Mouse (Mus musculus) liver, embryonic 14.5 days (tissue): ENCODE measurements around the gene C530008M17Rik. TPM values are rescaled to one million over a fixed set of nuclear protein-coding genes. Genes with fewer than 3 reads are reported as not detected.

ENCODE experiments used
- ATAC-seq: fragments of 200-750 bp; cut with Nextera tagmentation; 2 replicates; pipeline ENCODE4 v1.8.0; 2017; ENCODE audit warnings: moderate number of reproducible peaks, mild to moderate bottlenecking, moderate library complexity; ENCODE audit not compliant: insufficient read depth
- DNase-seq, 3 experiments: peaks; one replicate each; pipeline ENCODE4 v3.0.0-alpha.2; 2012 to 2013; ENCODE audit warnings: low read depth in 3 of 3, low spot score in 3 of 3
- H3K27ac ChIP-seq: fragments of 300-500 bp; sonication (generic); 2 replicates; pipeline ENCODE4 v1.5.1; 2014; ENCODE audit warnings: moderate library complexity, mild to moderate bottlenecking, control low read depth, inconsistent platforms
- H3K27me3 ChIP-seq: fragments of 300-500 bp; sonication (generic); 2 replicates; pipeline ENCODE4 v1.6.1; 2014; ENCODE audit warnings: mild to moderate bottlenecking, low read length, moderate library complexity; ENCODE audit not compliant: control insufficient read depth, insufficient read depth
- H3K36me3 ChIP-seq: fragments of 300-500 bp; sonication (generic); replicated peaks from 2 replicates; pipeline ENCODE4 v1.6.1; 2014; ENCODE audit warnings: low read depth; ENCODE audit not compliant: control insufficient read depth, insufficient read depth
- H3K4me1 ChIP-seq, 2 experiments: fragments of 200-500 bp in 1 of 2; fragments of 300-500 bp in 1 of 2; sonication (generic) in 1 of 2; replicated peaks; 2 replicates each; pipeline ENCODE4 v1.6.1; 2012 to 2014; ENCODE audit warnings: antibody characterized with exemption in 1 of 2, inconsistent platforms in 1 of 2, low read length in 1 of 2; ENCODE audit not compliant: control insufficient read depth in 2 of 2, insufficient read depth in 2 of 2
- H3K4me2 ChIP-seq: fragments of 300-500 bp; sonication (generic); 2 replicates; pipeline ENCODE4 v1.6.1; 2014; ENCODE audit warnings: low read depth, mild to moderate bottlenecking, control low read depth, moderate library complexity
- H3K4me3 ChIP-seq, 2 experiments: fragments of 200-500 bp in 1 of 2; fragments of 300-500 bp in 1 of 2; sonication (generic) in 1 of 2; 2 replicates each; pipeline ENCODE4 v1.5.1; 2012 to 2014; ENCODE audit warnings: low read depth in 2 of 2, low read length in 2 of 2, mild to moderate bottlenecking in 2 of 2, control low read depth in 1 of 2, inconsistent platforms in 1 of 2, moderate library complexity in 1 of 2; ENCODE audit not compliant: insufficient read depth in 1 of 2
- H3K9ac ChIP-seq: fragments of 300-500 bp; sonication (generic); replicated peaks from 2 replicates; pipeline ENCODE4 v1.6.1; 2014; ENCODE audit warnings: mild to moderate bottlenecking, control low read depth, moderate library complexity
- H3K9me3 ChIP-seq: fragments of 300-500 bp; sonication (generic); 2 replicates; pipeline ENCODE4 v1.6.1; 2016; ENCODE audit warnings: low read length, mixed read lengths; ENCODE audit not compliant: control insufficient read depth
- CTCF ChIP-seq: IDR thresholded peaks from 2 replicates; pipeline ENCODE4 v1.5.1; 2016; ENCODE audit warnings: antibody characterized with exemption, low read depth, control low read depth
- EP300 ChIP-seq: IDR thresholded peaks from 2 replicates; pipeline ENCODE4 v1.6.1; 2016; ENCODE audit warnings: antibody characterized with exemption, low read depth
- WGBS: fragments of 180-500 bp; shearing (Covaris S2); extraction: QIAGEN DNeasy Blood & Tissue Kit; methylation state at CpG from one replicate; pipeline ENCODE4 v1.1.7; 2014; ENCODE audit not compliant: insufficient replicate concordance; 5-methylcytosine and 5-hydroxymethylcytosine counted together
- polyA plus RNA-seq, 2 experiments: library from polyadenylated mRNA; depleted of rRNA in 1 of 2; stranded (reverse) in 1 of 2; unstranded in 1 of 2; fragments of >200 nt; fragmentation: Nextera tagmentation in 1 of 2; extraction: Ambion mirVana in 1 of 2; gene quantifications; 2 replicates each; pipeline versions ENCODE4 v1.2.1 to v1.2.3; 2012 to 2014

C530008M17Rik gene
- polyA plus RNA-seq, 2 experiments, result 4.3 to 7.7 TPM

GRCm38 (mm10) chr5:76683455-76683854 is 27.1 kb downstream of the C530008M17Rik start:
- H3K27ac ChIP-seq, result peak overlapping the region; percentile 22
- no peak for DNase-seq

GRCm38 (mm10) chr5:76684658-76685605 is 28.6 kb downstream of the C530008M17Rik start:
- H3K4me1 ChIP-seq, result peaks cover 40 to 54% of the 10 kb centered on the region in 2 experiments
- H3K4me3 ChIP-seq, result peak overlapping the region; percentile 8 to 20; a peak in 2 of 4 replicates
- peak overlapping the region; percentile 48 for H3K9ac ChIP-seq
- no peaks in the 10 kb centered on the region for H3K9me3 ChIP-seq
- peak overlapping the region; percentile 62 for H3K4me2 ChIP-seq
- H3K27ac ChIP-seq, result peak overlapping the region; percentile 72
- no peaks in the 10 kb centered on the region; the same call in 1 of the 2 replicates for H3K36me3 ChIP-seq
- no peaks in the 10 kb centered on the region for H3K27me3 ChIP-seq
- peak; percentile 87 for TF ChIP-seq EP300
- TF ChIP-seq CTCF, result no peak
- DNase-seq (peak; percentile 70 to 75 (median 73)), ATAC-seq (peak; percentile 88)
- 23% methylated on average over 15 of the region's 15 CpGs for WGBS

More at GRCm38 (mm10) chr5:76683455-76683854, 27.1 kb downstream of the C530008M17Rik start:
- no peaks in the 10 kb centered on the region for H3K9me3 ChIP-seq
- H3K36me3 ChIP-seq, result no peaks in the 10 kb centered on the region; the same call in 1 of the 2 replicates
- WGBS, result 70% methylated on average over 5 of the region's 5 CpGs
- H3K4me1 ChIP-seq, result peaks cover 35 to 50% of the 10 kb centered on the region in 2 experiments
- no peak overlapping the region for H3K4me3 ChIP-seq
- H3K9ac ChIP-seq, result no peak overlapping the region
- TF ChIP-seq EP300, result no peak
- TF ChIP-seq CTCF, result no peak
- H3K27me3 ChIP-seq, result no peaks in the 10 kb centered on the region
- no peak for ATAC-seq
- H3K4me2 ChIP-seq, result no peak overlapping the region

- Histone ChIP-seq H3K9ac (peak overlapping the region; percentile 34), H3K27ac (peak overlapping the region; percentile 31), H3K4me3 (no peak overlapping the region), H3K27me3 (no peaks in the 10 kb centered on the region), H3K4me1 (peaks cover 43 to 49% of the 10 kb centered on the region in 2 experiments), H3K9me3 (no peaks in the 10 kb centered on the region), H3K36me3 (no peaks in the 10 kb centered on the region; the same call in 1 of the 2 replicates), H3K4me2 (peak overlapping the region; percentile 37)
- WGBS, result 21% methylated on average over 10 of the region's 10 CpGs
- DNase-seq (peak in 1 of 3 experiments; percentile 22), ATAC-seq (peak; percentile 32; the same call in 1 of the 2 replicates)
- TF ChIP-seq EP300 (no peak), CTCF (peak; percentile 40)
Measured at GRCm38 (mm10) chr5:76687961-76688600, 31.8 kb downstream of the C530008M17Rik start.

- DNase-seq (no peak), ATAC-seq (no peak)
- Histone ChIP-seq H3K4me2 (peak overlapping the region; percentile 37), H3K9ac (no peak overlapping the region), H3K9me3 (no peaks in the 10 kb centered on the region), H3K4me1 (peaks cover 43 to 48% of the 10 kb centered on the region in 2 experiments), H3K27ac (peak overlapping the region; percentile 31), H3K4me3 (no peak overlapping the region), H3K27me3 (no peaks in the 10 kb centered on the region), H3K36me3 (no peaks in the 10 kb centered on the region; the same call in 1 of the 2 replicates)
- WGBS, result 73% methylated on average over 6 of the region's 6 CpGs
- TF ChIP-seq CTCF, result no peak
- no peak for TF ChIP-seq EP300
Measured at GRCm38 (mm10) chr5:76688643-76689042, 32.3 kb downstream of the C530008M17Rik start.

GRCm38 (mm10) chr5:76690177-76690593 is 33.9 kb downstream of the C530008M17Rik start:
- DNase-seq (no peak), ATAC-seq (no peak)
- H3K27me3 ChIP-seq, result no peaks in the 10 kb centered on the region
- H3K27ac ChIP-seq, result no peak overlapping the region
- H3K36me3 ChIP-seq, result no peaks in the 10 kb centered on the region
- H3K9ac ChIP-seq, result no peak overlapping the region
- no peak for TF ChIP-seq EP300
- no peak for TF ChIP-seq CTCF
- WGBS, result 31% methylated on average over 5 of the region's 5 CpGs
- H3K4me3 ChIP-seq, result no peak overlapping the region
- peaks cover 38% of the 10 kb centered on the region in 2 experiments for H3K4me1 ChIP-seq
- H3K4me2 ChIP-seq, result no peak overlapping the region
- H3K9me3 ChIP-seq, result no peaks in the 10 kb centered on the region
